Mouse (Mus musculus) intestine, embryonic 16.5 days (tissue): ENCODE measurements around the gene Gm13889. TPM values are rescaled to one million over a fixed set of nuclear protein-coding genes. Genes with fewer than 3 reads are reported as not detected.

Experiments used
- ATAC-seq: fragments of 200-750 bp; cut with Nextera tagmentation; 2 replicates; pipeline ENCODE4 v1.8.0; 2017; ENCODE audit warnings: moderate TSS enrichment, moderate library complexity
- H3K27ac ChIP-seq: fragments of 300-500 bp; sonication (generic); 2 replicates; pipeline ENCODE4 v1.5.1; 2014; ENCODE audit warnings: mild to moderate bottlenecking, low read length
- H3K27me3 ChIP-seq: fragments of 300-500 bp; sonication (generic); replicated peaks from 2 replicates; pipeline ENCODE4 v1.6.1; 2014; ENCODE audit warnings: low read length, control low read depth, mixed read lengths; ENCODE audit not compliant: control insufficient read depth, insufficient read depth
- H3K36me3 ChIP-seq: fragments of 300-500 bp; sonication (generic); 2 replicates; pipeline ENCODE4 v1.6.1; 2014; ENCODE audit warnings: low read length, control low read depth; ENCODE audit not compliant: control insufficient read depth, insufficient read depth
- H3K4me1 ChIP-seq: fragments of 300-500 bp; sonication (generic); 2 replicates; pipeline ENCODE4 v1.6.1; 2014; ENCODE audit warnings: low read length, control low read depth, mixed read lengths; ENCODE audit not compliant: control insufficient read depth, insufficient read depth
- H3K4me2 ChIP-seq: fragments of 300-500 bp; sonication (generic); 2 replicates; pipeline ENCODE4 v1.6.1; 2014; ENCODE audit warnings: low read depth, low read length, control low read depth
- H3K4me3 ChIP-seq: fragments of 300-500 bp; sonication (generic); 2 replicates; pipeline ENCODE4 v1.5.1; 2014; ENCODE audit warnings: mild to moderate bottlenecking, low read length
- H3K9ac ChIP-seq: fragments of 300-500 bp; sonication (generic); 2 replicates; pipeline ENCODE4 v1.6.1; 2014; ENCODE audit warnings: low read depth, low read length
- H3K9me3 ChIP-seq: fragments of 300-500 bp; sonication (generic); 2 replicates; pipeline ENCODE4 v1.6.1; 2016; ENCODE audit warnings: low read length, control low read depth; ENCODE audit not compliant: control insufficient read depth
- WGBS: fragments of 180-500 bp; shearing (Covaris S2); extraction: QIAGEN DNeasy Blood & Tissue Kit; methylation state at CpG from one replicate; pipeline ENCODE4 v1.1.7; 2014; 5-methylcytosine and 5-hydroxymethylcytosine counted together
- polyA plus RNA-seq: library from polyadenylated mRNA; unstranded; fragments of >200 nt; fragmentation: Nextera tagmentation; extraction: Ambion mirVana; gene quantifications from 2 replicates; pipeline ENCODE4 v1.2.1, GENCODE M21; 2015

The Gm13889 gene
- 7.7 and 11.6 TPM in 2 replicates for polyA plus RNA-seq

GRCm38 (mm10) chr2:93956908-93957784, at the start of gene Gm13889:
Gene Gm13889, minus strand, starts transcription at chr2:93957201.
- Histone ChIP-seq H3K4me2 (peak within 1 kb of the TSS; percentile 89), H3K9me3 (no peaks in the 10 kb centered on the region), H3K4me3 (peak within 1 kb of the TSS; percentile 73), H3K4me1 (peaks cover 14% of the 10 kb centered on the region), H3K27me3 (peaks cover 25% of the 10 kb centered on the region), H3K36me3 (no peaks in the 10 kb centered on the region), H3K27ac (peak within 1 kb of the TSS; percentile 82), H3K9ac (peak within 1 kb of the TSS; percentile 84)
- ATAC-seq = peak; percentile 71
- 6% methylated on average over 52 of the region's 62 CpGs for WGBS

GRCm38 (mm10) chr2:94002331-94002730, 45.3 kb upstream of the Gm13889 start:
- WGBS = 8% methylated on average over 2 of the region's 2 CpGs
- Histone ChIP-seq H3K4me1 (no peaks in the 10 kb centered on the region), H3K9ac (no peak overlapping the region), H3K27ac (no peak overlapping the region), H3K36me3 (peaks cover 16% of the 10 kb centered on the region), H3K27me3 (no peaks in the 10 kb centered on the region), H3K4me3 (no peak overlapping the region), H3K9me3 (no peaks in the 10 kb centered on the region), H3K4me2 (no peak overlapping the region)
- 0 out of 2 replicates have a peak, but pooled peaks have one; percentile 52 for ATAC-seq

- WGBS = 74% methylated on average over 4 of the region's 4 CpGs
- peaks cover 16% of the 10 kb centered on the region for H3K36me3 ChIP-seq
Observed at GRCm38 (mm10) chr2:94001918-94002317, 44.9 kb upstream of the Gm13889 start.

GRCm38 (mm10) chr2:94001411-94001810, 44.4 kb upstream of the Gm13889 start:
- WGBS = 86% methylated on average over 6 of the region's 6 CpGs

More at GRCm38 (mm10) chr2:94001918-94002317, 44.9 kb upstream of the Gm13889 start:
- Histone ChIP-seq H3K9me3 (no peaks in the 10 kb centered on the region), H3K4me2 (no peak overlapping the region), H3K27ac (no peak overlapping the region), H3K9ac (no peak overlapping the region), H3K27me3 (no peaks in the 10 kb centered on the region), H3K4me3 (no peak overlapping the region), H3K4me1 (no peaks in the 10 kb centered on the region)
- no peak for ATAC-seq

GRCm38 (mm10) chr2:93996254-93996653, 39.3 kb upstream of the Gm13889 start, which contains the start of gene Gm27027:
Gene Gm27027, minus strand, starts transcription at chr2:93996354.
- 89% methylated on average over 6 of the region's 6 CpGs for WGBS
- no peaks in the 10 kb centered on the region for H3K9me3 ChIP-seq
- no peaks in the 10 kb centered on the region for H3K4me1 ChIP-seq
- H3K27me3 ChIP-seq = no peaks in the 10 kb centered on the region
- no peak for ATAC-seq
- no peak within 1 kb of the TSS for H3K4me3 ChIP-seq
- H3K36me3 ChIP-seq = peaks cover 11% of the 10 kb centered on the region; the same call in 1 of the 2 replicates
- no peak within 1 kb of the TSS for H3K27ac ChIP-seq
- no peak within 1 kb of the TSS for H3K4me2 ChIP-seq
- H3K9ac ChIP-seq = no peak within 1 kb of the TSS

More at GRCm38 (mm10) chr2:94001411-94001810, 44.4 kb upstream of the Gm13889 start:
- Histone ChIP-seq H3K4me1 (no peaks in the 10 kb centered on the region), H3K4me3 (no peak overlapping the region), H3K27me3 (no peaks in the 10 kb centered on the region), H3K27ac (no peak overlapping the region), H3K36me3 (peaks cover 13% of the 10 kb centered on the region), H3K9me3 (no peaks in the 10 kb centered on the region), H3K4me2 (no peak overlapping the region), H3K9ac (no peak overlapping the region)
- ATAC-seq = no peak

GRCm38 (mm10) chr2:93992810-93993209, 35.8 kb upstream of the Gm13889 start:
- H3K27ac ChIP-seq = no peak overlapping the region
- WGBS = 67% methylated on average over 3 of the region's 3 CpGs
- no peaks in the 10 kb centered on the region for H3K9me3 ChIP-seq
- no peak overlapping the region for H3K4me3 ChIP-seq
- H3K4me1 ChIP-seq = no peaks in the 10 kb centered on the region
- no peak overlapping the region for H3K4me2 ChIP-seq
- ATAC-seq = no peak
- H3K9ac ChIP-seq = no peak overlapping the region
- peaks cover 6% of the 10 kb centered on the region; the same call in 1 of the 2 replicates for H3K36me3 ChIP-seq
- H3K27me3 ChIP-seq = no peaks in the 10 kb centered on the region

GRCm38 (mm10) chr2:93992259-93992658, 35.3 kb upstream of the Gm13889 start:
- Histone ChIP-seq H3K27me3 (no peaks in the 10 kb centered on the region), H3K9ac (no peak overlapping the region), H3K4me1 (no peaks in the 10 kb centered on the region), H3K36me3 (peaks cover 6% of the 10 kb centered on the region; the same call in 1 of the 2 replicates), H3K4me2 (no peak overlapping the region), H3K9me3 (no peaks in the 10 kb centered on the region), H3K27ac (no peak overlapping the region), H3K4me3 (no peak overlapping the region)
- no peak for ATAC-seq
- WGBS = 66% methylated on average over 5 of the region's 5 CpGs

- Histone ChIP-seq H3K27ac (no peak overlapping the region), H3K9ac (no peak overlapping the region), H3K27me3 (no peaks in the 10 kb centered on the region), H3K4me2 (no peak overlapping the region), H3K4me1 (no peaks in the 10 kb centered on the region), H3K4me3 (no peak overlapping the region), H3K9me3 (no peaks in the 10 kb centered on the region), H3K36me3 (peaks cover 6% of the 10 kb centered on the region; the same call in 1 of the 2 replicates)
- WGBS = 68% methylated on average over 3 of the region's 3 CpGs
- no peak for ATAC-seq
Observed at GRCm38 (mm10) chr2:93991336-93991735, 34.3 kb upstream of the Gm13889 start.

- no peak overlapping the region for H3K27ac ChIP-seq
- H3K9ac ChIP-seq = no peak overlapping the region
- WGBS = 84% methylated on average over 2 of the region's 2 CpGs
- H3K4me3 ChIP-seq = no peak overlapping the region
- H3K36me3 ChIP-seq = no peaks in the 10 kb centered on the region
- H3K27me3 ChIP-seq = no peaks in the 10 kb centered on the region
- H3K4me2 ChIP-seq = no peak overlapping the region
- H3K4me1 ChIP-seq = peaks cover 2% of the 10 kb centered on the region; the same call in 1 of the 2 replicates
- ATAC-seq = no peak
- no peaks in the 10 kb centered on the region for H3K9me3 ChIP-seq
Observed at GRCm38 (mm10) chr2:93988440-93988839, 31.4 kb upstream of the Gm13889 start.
